Mouse (Mus musculus): ENCODE results near the gene Chmp4b. TPM values are rescaled to one million over a fixed set of nuclear protein-coding genes. Genes with fewer than 3 reads are reported as not detected.
A peak's percentile ranks its signal among the peaks of the same experiment; 100 is the strongest.

The Chmp4b gene
- total RNA-seq (2015) (81.2 and 89.4 TPM in 2 replicates), total RNA-seq (2017) (103 and 120 TPM in 2 replicates)

- ATAC-seq (replicated peaks; ENCODE audit: poor library complexity), result no peak
Observed at GRCm38 (mm10) chr2:154651363-154651762, at the start of gene Chmp4b. Chmp4b (plus strand) TSS chr2:154651705.

- no peak for ATAC-seq (replicated peaks; ENCODE audit: poor library complexity)
Observed at GRCm38 (mm10) chr2:154603007-154603637, 48.4 kb upstream of the Chmp4b start.

- peak; percentile 95 for ATAC-seq (replicated peaks; ENCODE audit: poor library complexity)
Observed at GRCm38 (mm10) chr2:154603638-154604153, 47.8 kb upstream of the Chmp4b start, which contains the start of gene Pxmp4. Pxmp4 (minus strand) TSS chr2:154603708.

GRCm38 (mm10) chr2:154604156-154604555 lies 47.3 kb upstream of the Chmp4b start:
- ATAC-seq (replicated peaks; ENCODE audit: poor library complexity), result peak; percentile 12

GRCm38 (mm10) chr2:154606965-154607364 lies 44.5 kb upstream of the Chmp4b start:
- ATAC-seq (replicated peaks; ENCODE audit: poor library complexity), result no peak

GRCm38 (mm10) chr2:154609050-154609767 lies 42.3 kb upstream of the Chmp4b start:
- ATAC-seq (replicated peaks; ENCODE audit: poor library complexity), result no peak

GRCm38 (mm10) chr2:154613118-154614115 lies 38.1 kb upstream of the Chmp4b start, which contains the start of the genes Zfp341 and 4930519P11Rik:
Zfp341 (plus strand) TSS chr2:154613297.
4930519P11Rik (minus strand) TSS chr2:154613437.
- peak; percentile 80 for ATAC-seq (replicated peaks; ENCODE audit: poor library complexity)

- ATAC-seq (replicated peaks; ENCODE audit: poor library complexity), result no peak
Observed at GRCm38 (mm10) chr2:154614841-154615576, 36.5 kb upstream of the Chmp4b start.

GRCm38 (mm10) chr2:154615674-154616073 lies 35.8 kb upstream of the Chmp4b start:
- ATAC-seq (replicated peaks; ENCODE audit: poor library complexity), result peak; percentile 15

- ATAC-seq (replicated peaks; ENCODE audit: poor library complexity), result no peak
Observed at GRCm38 (mm10) chr2:154617061-154617460, 34.4 kb upstream of the Chmp4b start.

- no peak for ATAC-seq (replicated peaks; ENCODE audit: poor library complexity)
Observed at GRCm38 (mm10) chr2:154621684-154622083, 29.8 kb upstream of the Chmp4b start.

GRCm38 (mm10) chr2:154624137-154624536 lies 27.4 kb upstream of the Chmp4b start:
- ATAC-seq (replicated peaks; ENCODE audit: poor library complexity), result peak; percentile 34; the same call in 1 of the 2 replicates

- ATAC-seq (replicated peaks; ENCODE audit: poor library complexity), result no peak
Observed at GRCm38 (mm10) chr2:154630531-154630930, 21.0 kb upstream of the Chmp4b start.

- ATAC-seq (replicated peaks; ENCODE audit: poor library complexity), result peak; percentile 77
Observed at GRCm38 (mm10) chr2:154632203-154632780, 19.2 kb upstream of the Chmp4b start.

- no peak for ATAC-seq (replicated peaks; ENCODE audit: poor library complexity)
Observed at GRCm38 (mm10) chr2:154633039-154633742, 18.3 kb upstream of the Chmp4b start.

- ATAC-seq (replicated peaks; ENCODE audit: poor library complexity), result no peak
Observed at GRCm38 (mm10) chr2:154633876-154634644, 17.4 kb upstream of the Chmp4b start.

GRCm38 (mm10) chr2:154635826-154636225 lies 15.7 kb upstream of the Chmp4b start:
- no peak for ATAC-seq (replicated peaks; ENCODE audit: poor library complexity)

GRCm38 (mm10) chr2:154638521-154638920 lies 13.0 kb upstream of the Chmp4b start:
- no peak for ATAC-seq (replicated peaks; ENCODE audit: poor library complexity)

All from megakaryocyte progenitor cell, adult 5-6 weeks (primary cell).